31 mouse cellular contexts compared by ENCODE assay signal in the genomic region with DNA sequence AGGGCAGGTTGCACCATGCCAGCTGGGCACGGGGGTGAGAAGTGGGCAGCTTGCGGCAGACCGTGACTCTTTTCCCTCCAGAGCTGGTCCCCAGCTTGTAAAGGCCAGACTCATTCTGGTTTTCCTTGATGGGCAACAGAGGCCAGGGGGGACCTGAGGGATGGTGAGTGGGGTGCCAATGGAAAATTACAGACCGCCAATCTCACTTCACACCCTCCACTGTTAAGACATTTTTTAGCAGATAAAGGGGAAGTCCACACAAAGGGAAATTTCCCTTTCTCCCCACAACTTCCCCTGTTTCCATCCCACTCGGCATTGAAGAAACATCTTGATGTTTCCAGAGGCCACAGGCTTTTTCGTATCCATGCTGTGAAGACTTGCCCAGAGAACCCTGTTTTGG. TPM values are rescaled to one million over a fixed set of nuclear protein-coding genes. Genes with fewer than 3 reads are reported as not detected.
A peak's percentile ranks its signal among the peaks of the same experiment; 100 is the strongest.
DNase-seq lines count a peak whose midpoint lies in the region; ATAC-seq and TF ChIP-seq lines count a peak whose summit lies in the region.
"Had no signal": no experiment of that assay in that cellular context is flagged by ENCODE, and none has a peak within 500 bp of the region (broad histone marks: within the 10 kb centered on the region; RNA-seq: fewer than 3 reads in every experiment).

No protein-coding gene starts in this region.

- peak overlapping the region; percentile 8; the same call in 1 of the 2 replicates for H3K4me2 ChIP-seq in CH12.LX (ENCODE audit: insufficient read depth, low read depth, poor library complexity, severe bottlenecking)
- H3K4me2 ChIP-seq in midbrain, embryonic 15.5 days, result no peak overlapping the region
- H3K4me2 ChIP-seq: embryonic facial prominence, embryonic 15.5 days; forebrain, embryonic 12.5 days; heart, embryonic 15.5 days; hindbrain, embryonic 12.5 days; intestine, embryonic 15.5 days; limb, embryonic 12.5 days; midbrain, embryonic 12.5 days; stomach, embryonic 15.5 days had no signal

- TF ChIP-seq EP300 in CH12.LX (IDR thresholded peaks at IDR 0.05; ENCODE audit: low read length), result peak; percentile 79

- dilution Hi-C loops in CH12.LX (cut with MboI; ENCODE audit: extremely low pct_ligation_motif_present, extremely low pct_unique_long_range_greater_than_20kb, low sequenced_read_pairs), result no loop called here

- WGBS in midbrain, embryonic 15.5 days, result 90% methylated on average over 6 of the region's 6 CpGs

- H3K9ac ChIP-seq in CH12.LX (ENCODE audit: insufficient read depth, low read depth), result no peak overlapping the region
- H3K9ac ChIP-seq in midbrain, embryonic 15.5 days, result no peak overlapping the region
- H3K9ac ChIP-seq: embryonic facial prominence, embryonic 15.5 days; forebrain, embryonic 12.5 days; forebrain, postnatal 0 days; heart, embryonic 15.5 days; hindbrain, embryonic 12.5 days; intestine, embryonic 15.5 days; limb, embryonic 12.5 days; midbrain, embryonic 12.5 days; stomach, embryonic 15.5 days had no signal

- TF ChIP-seq CTCF in CH12.LX (conservative IDR thresholded peaks at IDR 0.05 in 1 of 2, IDR thresholded peaks at IDR 0.05 in 1 of 2; ENCODE audit: low read depth in 2 of 2, low read length in 2 of 2), result no peak

- peak; percentile 87 for DNase-seq in heart, adult 11 months
- no peak for DNase-seq in heart, adult 8-10 months (ENCODE audit: low spot score)
- peak; percentile 33 for DNase-seq in CH12.LX (ENCODE audit: extremely low read depth)
- no peak for DNase-seq in thymus, adult 18-20 months
- DNase-seq in cerebellum, adult 11 months, result no peak
- DNase-seq: adrenal gland, postnatal 10 days; cerebellum, adult 18-20 months; cerebellum, postnatal 10 days; forebrain, postnatal 0 days; kidney, adult 9 months; kidney, postnatal 10 days; retina, postnatal 1 day; right cerebral cortex, postnatal 14 days; thymus, postnatal 25 days had no signal

- H3K79me2 ChIP-seq in CH12.LX (replicated peaks; ENCODE audit: control insufficient read depth, extremely low read depth, insufficient read depth, poor library complexity, severe bottlenecking), result no peaks in the 10 kb centered on the region

- H3K4me1 ChIP-seq in CH12.LX (ENCODE audit: control insufficient read depth in 1 of 2, insufficient read depth in 2 of 2), result peaks cover 23 to 65% of the 10 kb centered on the region in 2 experiments
- H3K4me1 ChIP-seq in midbrain, embryonic 15.5 days, result 0 out of 2 replicates have a peak, but pooled peaks cover 3% of the 10 kb centered on the region
- H3K4me1 ChIP-seq: embryonic facial prominence, embryonic 15.5 days; forebrain, embryonic 12.5 days; intestine, embryonic 15.5 days; stomach, embryonic 15.5 days had no signal

- H3K4me3 ChIP-seq in CH12.LX (replicated peaks in 1 of 3; ENCODE audit: low read depth in 2 of 3, low read length in 2 of 3, poor library complexity in 1 of 3), result peak overlapping the region in 1 of 3 experiments; percentile 30
- H3K4me3 ChIP-seq in midbrain, embryonic 15.5 days, result no peak overlapping the region
- H3K4me3 ChIP-seq: embryonic facial prominence, embryonic 10.5 days; embryonic facial prominence, embryonic 15.5 days; forebrain, embryonic 12.5 days; heart, embryonic 10.5 days; heart, embryonic 15.5 days; hindbrain, embryonic 12.5 days; intestine, embryonic 15.5 days; limb, embryonic 12.5 days; megakaryocyte, embryonic 14.5 days; midbrain, embryonic 12.5 days; stomach, embryonic 15.5 days had no signal

- in situ Hi-C loops in CH12.LX (cut with MboI; ENCODE audit: low pct_ligation_motif_present, low pct_unique_long_range_greater_than_20kb, low sequenced_read_pairs), result no loop called here

- TF ChIP-seq RAD21 in CH12.LX (IDR thresholded peaks at IDR 0.05; ENCODE audit: low read depth, low read length), result no peak

- peak; percentile 50 for ATAC-seq in granulocyte monocyte progenitor cell, adult 5-6 weeks (replicated peaks; ENCODE audit: poor library complexity, severe bottlenecking)
- peak; percentile 34; the same call in 1 of the 2 replicates for ATAC-seq in neutrophil, adult 5-6 weeks (ENCODE audit: extremely low read depth, insufficient number of reproducible peaks, low FRiP score, poor library complexity, severe bottlenecking)
- no peak for ATAC-seq in midbrain, embryonic 15.5 days (replicated peaks)
- ATAC-seq: forebrain, postnatal 0 days; hindbrain, postnatal 0 days; intestine, embryonic 15.5 days had no signal

- H3K27ac ChIP-seq in CH12.LX (ENCODE audit: insufficient read depth, low read depth), result no peak overlapping the region
- no peak overlapping the region for H3K27ac ChIP-seq in midbrain, embryonic 15.5 days
- H3K27ac ChIP-seq: embryonic facial prominence, embryonic 10.5 days; embryonic facial prominence, embryonic 15.5 days; forebrain, embryonic 12.5 days; heart, embryonic 10.5 days; heart, embryonic 15.5 days; hindbrain, embryonic 12.5 days; hindbrain, postnatal 0 days; intestine, embryonic 15.5 days; limb, embryonic 12.5 days; midbrain, embryonic 12.5 days; stomach, embryonic 15.5 days had no signal

- TF ChIP-seq POLR2A in CH12.LX (IDR thresholded peaks at IDR 0.05; ENCODE audit: low read depth, low read length), result no peak

- H3K27me3 ChIP-seq in CH12.LX (replicated peaks), result no peaks in the 10 kb centered on the region
- no peaks in the 10 kb centered on the region for H3K27me3 ChIP-seq in midbrain, embryonic 15.5 days (replicated peaks)
- H3K27me3 ChIP-seq: intestine, embryonic 15.5 days; midbrain, embryonic 12.5 days; stomach, embryonic 15.5 days had no signal

- H3K9me3 ChIP-seq in CH12.LX (replicated peaks; ENCODE audit: low read length), result no peaks in the 10 kb centered on the region
- H3K9me3 ChIP-seq in midbrain, embryonic 15.5 days, result no peaks in the 10 kb centered on the region
- H3K9me3 ChIP-seq: embryonic facial prominence, embryonic 10.5 days; embryonic facial prominence, embryonic 15.5 days; forebrain, embryonic 12.5 days; heart, embryonic 10.5 days; heart, embryonic 15.5 days; hindbrain, embryonic 12.5 days; intestine, embryonic 15.5 days; limb, embryonic 12.5 days; megakaryocyte, embryonic 14.5 days; midbrain, embryonic 12.5 days; stomach, embryonic 15.5 days had no signal

- H3K36me3 ChIP-seq in CH12.LX (replicated peaks in 1 of 2; ENCODE audit: control insufficient read depth in 1 of 2, insufficient read depth in 1 of 2, low read length in 1 of 2), result peaks cover 0 to 13% of the 10 kb centered on the region in 2 experiments
- no peaks in the 10 kb centered on the region for H3K36me3 ChIP-seq in midbrain, embryonic 15.5 days (replicated peaks)
- H3K36me3 ChIP-seq: embryonic facial prominence, embryonic 10.5 days; embryonic facial prominence, embryonic 15.5 days; forebrain, embryonic 12.5 days; heart, embryonic 10.5 days; heart, embryonic 15.5 days; hindbrain, embryonic 12.5 days; intestine, embryonic 15.5 days; limb, embryonic 12.5 days; midbrain, embryonic 12.5 days; stomach, embryonic 15.5 days had no signal

TF ChIP-seq in CH12.LX, 34 proteins besides CTCF, POLR2A, EP300 and RAD21:
- TF ChIP-seq TCF12 (IDR thresholded peaks at IDR 0.05; ENCODE audit: low read depth, low read length), result no peak
- no peak for TF ChIP-seq ZNF384 (IDR thresholded peaks at IDR 0.05; ENCODE audit: low read depth, low read length)
- peak; percentile 25; the same call in 1 of the 2 replicates for TF ChIP-seq ETS1 (conservative IDR thresholded peaks at IDR 0.05; ENCODE audit: low read depth, low read length)
- no peak for TF ChIP-seq UBTF (IDR thresholded peaks at IDR 0.05; ENCODE audit: low read depth, low read length)
- no peak for TF ChIP-seq ZMIZ1 (IDR thresholded peaks at IDR 0.05; ENCODE audit: low read depth, low read length)
- TF ChIP-seq CHD2 (IDR thresholded peaks at IDR 0.05; ENCODE audit: low read length), result no peak
- no peak for TF ChIP-seq MAFK (IDR thresholded peaks at IDR 0.05; ENCODE audit: insufficient replicate concordance, low read length)
- no peak for TF ChIP-seq POLR2AphosphoS2 (IDR thresholded peaks at IDR 0.05; ENCODE audit: low read depth, low read length)
- no peak for TF ChIP-seq SMC3 (IDR thresholded peaks at IDR 0.05; ENCODE audit: low read depth, low read length)
- no peak for TF ChIP-seq SIN3A (IDR thresholded peaks at IDR 0.05; ENCODE audit: low read length)
- no peak for TF ChIP-seq USF2 (conservative IDR thresholded peaks at IDR 0.05; ENCODE audit: low read depth, low read length)
- TF ChIP-seq MAX (IDR thresholded peaks at IDR 0.05; ENCODE audit: low read length), result no peak
- no peak for TF ChIP-seq USF1 (IDR thresholded peaks at IDR 0.05; ENCODE audit: low read depth, low read length)
- TF ChIP-seq NELFE (IDR thresholded peaks at IDR 0.05; ENCODE audit: low read depth, low read length), result no peak
- TF ChIP-seq MAZ (IDR thresholded peaks at IDR 0.05; ENCODE audit: low read depth, low read length), result no peak
- TF ChIP-seq IRF4 (IDR thresholded peaks at IDR 0.05; ENCODE audit: low read depth, low read length), result 0 out of 2 replicates have a peak, but pooled peaks have one; percentile 27

RNA-seq across cellular contexts. Expression of a gene that starts 1.2 kb away (rescaled TPM):
- total RNA-seq in heart, adult 8-10 months (2022), result not detected
- total RNA-seq in CH12.LX (2012; rRNA removed), result 0.50 and 0.55 TPM in 2 replicates
- 2.5 and 3.7 TPM in 2 replicates for total RNA-seq in CH12.LX (2014; rRNA removed)
- 2.5 and 2.8 TPM in 2 replicates for polyA plus RNA-seq in CH12.LX (2012; ENCODE audit: insufficient read length, low read depth)
- 1.1 TPM in 1 of 2 replicates, not detected in the other for total RNA-seq in granulocyte monocyte progenitor cell, adult 5-6 weeks (2014; fragmentation: Nextera tagmentation)
- 1.3 and 2.0 TPM in 2 replicates for total RNA-seq in granulocyte monocyte progenitor cell, adult 5-6 weeks (2017)
- total RNA-seq in neutrophil, adult 5-6 weeks (2017), result 3.8 and 4.0 TPM in 2 replicates
- 2.5 and 3.3 TPM in 2 replicates for polyA plus RNA-seq in midbrain, embryonic 15.5 days (2015; fragmentation: Nextera tagmentation; extraction: Ambion mirVana)
- polyA plus RNA-seq: embryonic facial prominence, embryonic 15.5 days; heart, embryonic 15.5 days; limb, embryonic 12.5 days; lung, embryonic 16.5 days; neural tube, embryonic 14.5 days had no signal

RNA-seq across cellular contexts. Expression of a gene that starts 41.6 kb away (rescaled TPM):
- under 1 TPM in 2 of 4 experiments, not detected in 2; 0.46 to 0.49 TPM for total RNA-seq in heart, adult 8-10 months (2022)
- total RNA-seq in CH12.LX (2012; rRNA removed) (9.6 and 12.3 TPM in 2 replicates), CH12.LX (2014; rRNA removed) (12.7 and 15.4 TPM in 2 replicates)
- polyA plus RNA-seq in CH12.LX (2012; ENCODE audit: insufficient read length, low read depth), result 17.4 and 21.5 TPM in 2 replicates
- total RNA-seq in granulocyte monocyte progenitor cell, adult 5-6 weeks (2014; fragmentation: Nextera tagmentation), result 5.6 and 5.9 TPM in 2 replicates
- total RNA-seq in granulocyte monocyte progenitor cell, adult 5-6 weeks (2017), result 2.4 and 3.9 TPM in 2 replicates
- total RNA-seq in neutrophil, adult 5-6 weeks (2017), result 1.7 and 1.9 TPM in 2 replicates
- 50.2 and 63.7 TPM in 2 replicates for polyA plus RNA-seq in midbrain, embryonic 15.5 days (2015; fragmentation: Nextera tagmentation; extraction: Ambion mirVana)

Comparison
In these comparisons a context has a peak if more than half of its experiments do, and no peak if none do; other contexts are left out.
1. DNase-seq: peak in heart, adult 11 months (single experiment) and CH12.LX (single experiment); none in heart, adult 8-10 months (single experiment), thymus, adult 18-20 months (0 of 2) and cerebellum, adult 11 months (single experiment).